Mouse (Mus musculus) left cerebral cortex, adult 6 months (tissue): Measurements from ENCODE around the gene Ndufb10. TPM values are rescaled to one million over a fixed set of nuclear protein-coding genes. Genes with fewer than 3 reads are reported as not detected.

Experiments
- long read RNA-seq, 2 experiments: library from polyadenylated mRNA; unstranded; transcript quantifications; one replicate each; pipeline ENCODE4 v2.0.0; 2019 to 2020
- polyA plus RNA-seq: library from polyadenylated mRNA; unstranded; fragments of <200 nt; fragmentation: Nextera tagmentation; gene quantifications from 2 replicates; pipeline ENCODE4 v1.2.3, GENCODE M21; 2021

The Ndufb10 gene
- polyA plus RNA-seq: 938 and 1,009 TPM in 2 replicates
- long read RNA-seq, experiment 1, transcript Ndufb10-204 (2 exons, 430 nt): minor isoform, 7 of 171 reads
- long read RNA-seq, experiment 1, transcript Ndufb10-201 (4 exons, 732 nt): major isoform, 148 of 171 reads
- long read RNA-seq, experiment 1, partial matches to known transcripts: 3 of 171 reads
- long read RNA-seq, experiment 1, other reads (novel, unspliced or antisense): 12 of 171 reads
- long read RNA-seq, experiment 2, transcript Ndufb10-201 (4 exons, 732 nt): major isoform, 606 of 649 reads
- long read RNA-seq, experiment 2, partial matches to known transcripts: 0 of 649 reads
- long read RNA-seq, experiment 2, other reads (novel, unspliced or antisense): 37 of 649 reads

DNA sequence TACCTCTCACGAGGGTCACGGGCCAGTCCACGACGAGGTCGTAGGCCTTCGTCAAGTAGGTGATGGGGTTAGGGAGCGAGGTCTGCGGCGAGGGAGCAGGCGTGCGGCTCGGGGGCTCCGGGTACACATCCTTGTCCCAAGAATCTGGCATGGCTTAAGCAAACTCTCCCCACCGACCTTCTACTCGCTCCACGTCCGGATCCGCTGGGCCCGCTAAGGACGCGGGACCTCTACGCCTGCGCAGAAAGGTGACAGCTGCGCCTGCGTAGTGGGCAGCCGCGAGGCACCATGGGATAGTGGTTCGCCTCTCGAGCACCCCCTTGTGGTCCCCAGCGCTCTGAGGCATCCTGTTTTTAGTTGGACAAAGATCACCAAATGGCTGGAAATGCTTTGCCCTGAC is at the start of gene Ndufb10:
Gene Ndufb10, minus strand, starts transcription at position 295 of the 400 bp plus-strand sequence.

DNA sequence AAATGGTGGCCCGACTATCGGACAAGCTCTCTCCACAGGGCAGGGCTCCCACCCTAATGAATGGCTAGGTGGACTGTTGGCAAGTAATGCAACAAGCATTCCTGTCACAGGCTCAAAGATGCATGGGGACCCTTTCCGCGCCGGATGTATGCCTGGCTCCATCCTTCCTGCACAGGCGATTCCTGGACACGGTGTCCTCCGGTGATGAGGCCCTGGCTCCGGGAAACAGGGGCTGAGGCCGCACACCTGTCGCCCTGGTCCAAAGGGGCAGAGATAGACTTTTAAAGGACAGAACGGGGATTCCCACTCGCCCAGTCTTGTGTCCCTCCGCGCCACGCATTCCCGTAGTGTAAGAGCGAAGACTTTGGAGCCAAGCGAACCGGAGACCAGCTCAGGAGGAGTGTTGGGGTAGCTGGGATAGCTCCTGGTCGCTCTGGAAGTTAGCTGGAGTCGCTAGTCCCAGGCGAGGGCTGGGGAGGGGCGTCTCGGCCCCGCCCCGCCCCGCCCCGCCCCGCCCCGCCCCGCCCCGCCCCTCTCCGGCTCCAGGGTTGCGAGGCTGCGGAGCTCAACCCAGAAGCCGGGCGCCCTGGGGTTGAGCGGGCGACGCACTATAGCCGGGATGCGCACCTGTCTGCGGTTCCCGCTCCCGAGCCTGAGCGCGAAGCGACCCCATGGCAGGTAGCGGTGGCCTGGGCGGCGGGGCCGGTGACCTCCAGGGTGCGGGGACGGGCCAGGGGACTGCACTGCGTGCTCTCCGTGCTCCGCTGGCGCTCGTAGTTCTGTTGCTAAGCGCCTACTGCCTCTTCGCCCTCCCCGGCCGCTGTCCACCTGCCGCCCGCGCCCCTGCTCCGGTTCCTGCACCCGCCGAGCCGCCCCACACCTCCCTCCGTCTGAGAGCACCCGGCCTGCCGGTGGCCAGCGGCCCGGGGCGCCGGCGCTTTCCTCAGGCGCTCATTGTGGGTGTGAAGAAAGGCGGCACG is 28.4 kb upstream of the Ndufb10 start, which contains the start of gene Hs3st6:
Gene Hs3st6, plus strand, starts transcription at position 574 of the 980 bp plus-strand sequence.

GRCm38 (mm10) chr17:24736330-24737051 is 12.2 kb upstream of the Ndufb10 start, which contains the start of gene Msrb1:
TSS of gene Msrb1 (plus strand) at chr17:24736642.

DNA sequence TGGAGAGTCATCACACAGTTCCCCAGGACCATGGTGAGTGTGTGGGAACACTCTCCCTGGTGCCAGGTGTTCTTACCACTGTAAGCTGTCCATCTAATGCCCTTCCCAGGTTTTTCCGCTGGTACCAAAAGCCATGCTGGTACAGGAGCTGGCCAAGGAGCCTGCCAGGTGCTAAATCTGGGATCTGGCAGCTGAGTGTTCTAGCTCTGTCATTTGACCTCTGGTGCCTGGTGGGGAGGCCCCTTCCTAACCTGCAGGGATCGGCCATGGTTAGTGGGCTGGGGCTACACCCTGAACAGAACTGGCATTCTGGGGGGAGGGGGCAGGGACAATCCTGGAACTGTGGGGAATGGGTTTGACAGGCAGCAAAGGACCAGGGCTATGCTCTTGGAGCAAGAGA is 3.3 kb upstream of the Ndufb10 start, which contains the start of gene Rpl3l:
Gene Rpl3l, plus strand, starts transcription at position 203 of the 400 bp plus-strand sequence.

GRCm38 (mm10) chr17:24717943-24718342 is 6.3 kb downstream of the Ndufb10 start, which contains the start of the genes Rnf151 and Rps2:
TSS of gene Rnf151 (minus strand) at chr17:24718063.
TSS of gene Rps2 (plus strand) at chr17:24718116.

GRCm38 (mm10) chr17:24706982-24707800 is 17.1 kb downstream of the Ndufb10 start, which contains the start of gene Tbl3:
TSS of gene Tbl3 (minus strand) at chr17:24707660.

GRCm38 (mm10) chr17:24696011-24696697 is 28.1 kb downstream of the Ndufb10 start, which contains the start of the genes Gfer and Noxo1:
TSS of gene Gfer (minus strand) at chr17:24696156.
TSS of gene Noxo1 (plus strand) at chr17:24696234.

DNA sequence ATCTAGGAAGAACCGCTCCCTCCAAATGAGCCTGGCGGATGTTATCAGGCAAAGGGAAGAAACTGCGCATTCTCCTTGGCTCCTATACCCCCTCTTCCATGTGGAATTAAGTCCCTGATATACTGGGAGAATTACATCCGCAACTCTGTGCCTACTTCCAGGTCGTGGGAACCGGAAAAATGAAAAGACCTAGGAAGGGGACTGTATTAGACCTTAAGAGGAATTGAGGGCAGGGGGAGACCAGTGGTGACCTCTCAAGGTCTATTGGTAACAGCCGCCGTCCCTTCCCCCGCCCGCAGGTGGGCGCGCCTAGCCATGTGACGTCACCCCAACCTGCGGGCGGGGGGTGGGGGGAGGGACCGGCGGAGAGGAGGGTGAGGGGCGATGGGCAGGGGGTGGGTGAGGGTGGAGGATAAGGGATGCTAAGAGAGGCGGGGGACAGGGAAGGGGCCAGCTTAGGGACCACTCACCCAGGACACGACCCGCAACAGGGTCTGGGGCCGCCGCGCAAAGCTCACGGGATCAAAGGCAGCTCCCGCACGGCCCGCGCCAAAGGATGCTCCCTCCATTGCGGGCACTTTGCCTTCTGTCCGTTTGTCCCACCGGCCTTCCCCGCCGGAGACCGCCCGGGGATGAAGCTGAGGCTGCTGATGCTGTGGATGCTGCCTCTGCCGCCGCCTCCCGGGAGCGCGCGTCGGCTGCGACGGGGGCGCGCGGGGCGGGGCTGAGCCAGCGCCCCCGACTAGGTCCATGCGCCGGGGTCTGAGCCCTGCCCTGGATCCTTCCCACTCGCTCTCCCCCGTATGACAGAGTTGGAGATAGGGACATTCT is 34.8 kb downstream of the Ndufb10 start, which contains the start of gene Syngr3:
Gene Syngr3, minus strand, starts transcription at position 705 of the 831 bp plus-strand sequence.

Other genes with a start within 250 kb of the Ndufb10 start
- 16.5 and 21.2 TPM in 2 replicates for gene Mlst8, start 245.4 kb downstream of the Ndufb10 start, polyA plus RNA-seq
- gene Caskin1, start 235.9 kb downstream of the Ndufb10 start, polyA plus RNA-seq: 8.6 and 20.5 TPM in 2 replicates
- gene Traf7, start 196.5 kb downstream of the Ndufb10 start, polyA plus RNA-seq: 20.3 TPM in 2 replicates
- 51.2 and 58.9 TPM in 2 replicates for gene Rab26, start 190.3 kb downstream of the Ndufb10 start, polyA plus RNA-seq
- gene Pkd1, start 174.6 kb downstream of the Ndufb10 start, polyA plus RNA-seq: 4.8 and 5.4 TPM in 2 replicates
- 60.7 and 86.2 TPM in 2 replicates for gene Tsc2, start 91.8 kb downstream of the Ndufb10 start, polyA plus RNA-seq
- gene Nthl1, start 91.8 kb downstream of the Ndufb10 start, polyA plus RNA-seq: 5.6 and 5.9 TPM in 2 replicates
- gene Slc9a3r2, start 74.2 kb downstream of the Ndufb10 start, polyA plus RNA-seq: 39.3 and 41.9 TPM in 2 replicates
- gene Npw, start 66.0 kb downstream of the Ndufb10 start, polyA plus RNA-seq: 0.47 and 0.65 TPM in 2 replicates
- 1.3 and 2.4 TPM in 2 replicates for gene Zfp598, start 54.8 kb downstream of the Ndufb10 start, polyA plus RNA-seq
- gene Syngr3, start 34.5 kb downstream of the Ndufb10 start, polyA plus RNA-seq: 282 and 371 TPM in 2 replicates
- 33.0 and 34.1 TPM in 2 replicates for gene Gfer, start 28.3 kb downstream of the Ndufb10 start, polyA plus RNA-seq
- 0.98 and 1.1 TPM in 2 replicates for gene Noxo1, start 28.2 kb downstream of the Ndufb10 start, polyA plus RNA-seq
- 15.2 and 20.2 TPM in 2 replicates for gene Tbl3, start 16.8 kb downstream of the Ndufb10 start, polyA plus RNA-seq
- not detected in 2 replicates for gene Rnf151, start 6.4 kb downstream of the Ndufb10 start, polyA plus RNA-seq
- 1,532 and 1,546 TPM in 2 replicates for gene Rps2, start 6.4 kb downstream of the Ndufb10 start, polyA plus RNA-seq
- 0.19 and 0.53 TPM in 2 replicates for gene Rpl3l, start 3.3 kb upstream of the Ndufb10 start, polyA plus RNA-seq
- gene Msrb1, start 12.2 kb upstream of the Ndufb10 start, polyA plus RNA-seq: 6.8 and 17.1 TPM in 2 replicates
- 0.55 and 0.97 TPM in 2 replicates for gene Hs3st6, start 28.5 kb upstream of the Ndufb10 start, polyA plus RNA-seq
- gene Meiob, start 79.8 kb upstream of the Ndufb10 start, polyA plus RNA-seq: not detected in 2 replicates
- gene Hagh, start 115.7 kb upstream of the Ndufb10 start, polyA plus RNA-seq: 287 and 337 TPM in 2 replicates
- gene Fahd1, start 125.9 kb upstream of the Ndufb10 start, polyA plus RNA-seq: 21.7 and 24.4 TPM in 2 replicates
- not detected in 2 replicates for gene Igfals, start 141.5 kb upstream of the Ndufb10 start, polyA plus RNA-seq
- 42.6 and 58.2 TPM in 2 replicates for gene Nubp2, start 161.9 kb upstream of the Ndufb10 start, polyA plus RNA-seq
- 84.9 and 110 TPM in 2 replicates for gene Spsb3, start 162.2 kb upstream of the Ndufb10 start, polyA plus RNA-seq
- gene Eme2, start 170.6 kb upstream of the Ndufb10 start, polyA plus RNA-seq: 15.5 and 16.2 TPM in 2 replicates
- gene Mrps34, start 170.6 kb upstream of the Ndufb10 start, polyA plus RNA-seq: 130 and 171 TPM in 2 replicates
- 117 and 135 TPM in 2 replicates for gene Nme3, start 172.0 kb upstream of the Ndufb10 start, polyA plus RNA-seq
- 49.2 and 62.4 TPM in 2 replicates for gene Mapk8ip3, start 212.5 kb upstream of the Ndufb10 start, polyA plus RNA-seq
- 3.8 and 5.3 TPM in 2 replicates for gene Jpt2, start 236.2 kb upstream of the Ndufb10 start, polyA plus RNA-seq